8 mouse cellular contexts compared by ENCODE assay signal in genomic region chr10:91171041-91171440, GRCm38 (mm10). TPM values are rescaled to one million over a fixed set of nuclear protein-coding genes. Genes with fewer than 3 reads are reported as not detected.
DNase-seq lines count a peak whose midpoint lies in the region; ATAC-seq and TF ChIP-seq lines count a peak whose summit lies in the region.

No protein-coding gene starts in this region.

- H3K27ac ChIP-seq in heart, embryonic 15.5 days = peak overlapping the region; percentile 98
- peak overlapping the region; percentile 100 for H3K27ac ChIP-seq in hindbrain, embryonic 12.5 days
- peak overlapping the region; percentile 100 for H3K27ac ChIP-seq in liver, embryonic 16.5 days (ENCODE audit: low read length)
- H3K27ac ChIP-seq in testis, adult 2 months (ENCODE audit: control insufficient read depth, insufficient read depth, low read depth, low read length) = peak overlapping the region; percentile 97

- TF ChIP-seq POLR2A in testis, adult 2 months (IDR thresholded peaks at IDR 0.05; ENCODE audit: control insufficient read depth, low read depth, low read length) = no peak

- H3K4me1 ChIP-seq in heart, embryonic 15.5 days (replicated peaks) = peaks cover 37% of the 10 kb centered on the region
- H3K4me1 ChIP-seq in hindbrain, embryonic 12.5 days = peaks cover 29% of the 10 kb centered on the region
- H3K4me1 ChIP-seq in liver, embryonic 16.5 days (ENCODE audit: control insufficient read depth, low read depth, low read length) = peaks cover 33% of the 10 kb centered on the region
- H3K4me1 ChIP-seq in testis, adult 2 months (ENCODE audit: control insufficient read depth, insufficient read depth, low read length) = no peaks in the 10 kb centered on the region; the same call in 1 of the 2 replicates

- no peaks in the 10 kb centered on the region; the same call in 1 of the 2 replicates for H3K36me3 ChIP-seq in heart, embryonic 15.5 days
- no peaks in the 10 kb centered on the region for H3K36me3 ChIP-seq in hindbrain, embryonic 12.5 days
- peaks cover 4% of the 10 kb centered on the region for H3K36me3 ChIP-seq in liver, embryonic 16.5 days (ENCODE audit: control insufficient read depth, insufficient read depth)
- H3K36me3 ChIP-seq in testis, adult 2 months (ENCODE audit: control insufficient read depth, insufficient read depth, low read length) = no peaks in the 10 kb centered on the region

- no peaks in the 10 kb centered on the region for H3K27me3 ChIP-seq in heart, embryonic 15.5 days
- H3K27me3 ChIP-seq in hindbrain, embryonic 12.5 days = no peaks in the 10 kb centered on the region
- no peaks in the 10 kb centered on the region for H3K27me3 ChIP-seq in liver, embryonic 16.5 days (ENCODE audit: control insufficient read depth, insufficient read depth, low read depth, low read length)
- no peaks in the 10 kb centered on the region for H3K27me3 ChIP-seq in testis, adult 2 months (ENCODE audit: control insufficient read depth, insufficient read depth, low read length)

- ATAC-seq in heart, embryonic 15.5 days (replicated peaks; ENCODE audit: insufficient number of reproducible peaks, insufficient read depth, low FRiP score, low read depth) = peak; percentile 24
- peak; percentile 7 for ATAC-seq in activated CD4-positive, CD25-positive, alpha-beta regulatory T cell, adult 4 months
- ATAC-seq in hindbrain, embryonic 12.5 days (ENCODE audit: low FRiP score) = peak; percentile 75
- peak; percentile 9 for ATAC-seq in liver, embryonic 16.5 days (ENCODE audit: low read depth)

- H3K9ac ChIP-seq in heart, embryonic 15.5 days = peak overlapping the region; percentile 100
- peak overlapping the region; percentile 100 for H3K9ac ChIP-seq in hindbrain, embryonic 12.5 days
- peak overlapping the region; percentile 100 for H3K9ac ChIP-seq in liver, embryonic 16.5 days (ENCODE audit: low read depth, low read length)

- H3K4me2 ChIP-seq in heart, embryonic 15.5 days = peak overlapping the region; percentile 62
- peak overlapping the region; percentile 71 for H3K4me2 ChIP-seq in hindbrain, embryonic 12.5 days (replicated peaks)
- H3K4me2 ChIP-seq in liver, embryonic 16.5 days (ENCODE audit: low read depth, low read length) = peak overlapping the region; percentile 95

- under 1% methylated on average over 54 of the region's 59 CpGs for WGBS in heart, embryonic 15.5 days
- under 1% methylated on average over 50 of the region's 59 CpGs for WGBS in hindbrain, embryonic 12.5 days
- 0% methylated on average over 31 of the region's 59 CpGs for WGBS in liver, embryonic 16.5 days (ENCODE audit: insufficient replicate concordance)

- no peak for DNase-seq in heart, adult 9 months (ENCODE audit: low spot score in 2 of 2)
- DNase-seq in CD4-positive, CD25-positive, alpha-beta regulatory T cell, adult 2 months (ENCODE audit: low read depth, low spot score) = peak; percentile 77
- DNase-seq in urinary bladder, postnatal 25 days (ENCODE audit: low spot score) = no peak

- no peak for TF ChIP-seq CTCF in testis, adult 2 months (IDR thresholded peaks at IDR 0.05; ENCODE audit: control insufficient read depth, insufficient read depth, insufficient replicate concordance, low read depth, low read length)

- peak overlapping the region; percentile 95 for H3K4me3 ChIP-seq in heart, embryonic 15.5 days
- H3K4me3 ChIP-seq in hindbrain, embryonic 12.5 days = peak overlapping the region; percentile 99
- H3K4me3 ChIP-seq in liver, embryonic 16.5 days (ENCODE audit: low read depth, low read length) = peak overlapping the region; percentile 98
- peak overlapping the region; percentile 99 for H3K4me3 ChIP-seq in testis, adult 2 months (ENCODE audit: control insufficient read depth, low read depth, low read length)

- no peaks in the 10 kb centered on the region for H3K9me3 ChIP-seq in heart, embryonic 15.5 days (replicated peaks)
- H3K9me3 ChIP-seq in hindbrain, embryonic 12.5 days (replicated peaks) = no peaks in the 10 kb centered on the region
- H3K9me3 ChIP-seq in liver, embryonic 16.5 days (replicated peaks; ENCODE audit: control insufficient read depth, low read length) = no peaks in the 10 kb centered on the region

RNA-seq across cellular contexts. Expression of gene Tmpo, which starts 10.1 kb away (rescaled TPM):
- 154 and 159 TPM in 2 replicates for polyA plus RNA-seq in heart, embryonic 15.5 days (2015; fragmentation: Nextera tagmentation; extraction: Ambion mirVana)
- polyA plus RNA-seq in activated CD4-positive, CD25-positive, alpha-beta regulatory T cell, adult 4 months (2017; shearing (Covaris generic)) = 10 to 100 TPM; 51.5 to 69.5 TPM
- polyA plus RNA-seq in hindbrain, embryonic 12.5 days (2016; fragmentation: Nextera tagmentation; extraction: Ambion mirVana) = 298 and 322 TPM in 2 replicates
- polyA plus RNA-seq in liver, embryonic 16.5 days (2015; fragmentation: Nextera tagmentation; extraction: Ambion mirVana) = 99.2 and 101 TPM in 2 replicates
- 17.2 and 17.4 TPM in 2 replicates for polyA plus RNA-seq in testis, adult 2 months (2012; rRNA removed)

RNA-seq across cellular contexts. Expression of gene Slc25a3, which starts 47.2 kb away (rescaled TPM):
- polyA plus RNA-seq in heart, embryonic 15.5 days (2015; fragmentation: Nextera tagmentation; extraction: Ambion mirVana) = 912 and 1,036 TPM in 2 replicates
- polyA plus RNA-seq in activated CD4-positive, CD25-positive, alpha-beta regulatory T cell, adult 4 months (2017; shearing (Covaris generic)) = 100 to 1,000 TPM; 268 TPM
- polyA plus RNA-seq in hindbrain, embryonic 12.5 days (2016; fragmentation: Nextera tagmentation; extraction: Ambion mirVana) = 386 and 390 TPM in 2 replicates
- 184 and 186 TPM in 2 replicates for polyA plus RNA-seq in liver, embryonic 16.5 days (2015; fragmentation: Nextera tagmentation; extraction: Ambion mirVana)
- 147 and 151 TPM in 2 replicates for polyA plus RNA-seq in testis, adult 2 months (2012; rRNA removed)

Comparison
In these comparisons a context has a peak if more than half of its experiments do, and no peak if none do; other contexts are left out.
1. ATAC-seq: peak in every context shown above with its lines; median percentile 75 in hindbrain, embryonic 12.5 days; 24 in heart, embryonic 15.5 days; 9 in liver, embryonic 16.5 days; 7 in activated CD4-positive, CD25-positive, alpha-beta regulatory T cell, adult 4 months.